Mouse (Mus musculus): ENCODE data around the gene Qars. TPM values are rescaled to one million over a fixed set of nuclear protein-coding genes. Genes with fewer than 3 reads are reported as not detected.

Gene Qars
- polyA plus RNA-seq, 1 experiment from 2014 or later: 56.6 TPM

- WGBS: 9% methylated on average over 12 of the region's 12 CpGs
Observed at GRCm38 (mm10) chr9:108491286-108491580, 16.3 kb upstream of the Qars start.

GRCm38 (mm10) chr9:108492043-108492750 lies 15.3 kb upstream of the Qars start:
- Histone ChIP-seq H3K9ac (ENCODE audit: low read depth, low read length) (peak overlapping the region; percentile 28; the same call in 1 of the 2 replicates), H3K9me3 (replicated peaks; ENCODE audit: control insufficient read depth, low read length, poor library complexity, severe bottlenecking) (no peaks in the 10 kb centered on the region), H3K36me3 (ENCODE audit: control insufficient read depth, insufficient read depth, low read length) (peaks cover 40% of the 10 kb centered on the region), H3K27me3 (ENCODE audit: control insufficient read depth, insufficient read depth, low read depth, low read length) (no peaks in the 10 kb centered on the region), H3K4me2 (ENCODE audit: low read length) (peak overlapping the region; percentile 92), H3K27ac (ENCODE audit: low read length) (no peak overlapping the region), H3K4me3 (ENCODE audit: low read depth, low read length) (no peak overlapping the region; the same call in 1 of the 2 replicates), H3K4me1 (ENCODE audit: control insufficient read depth, insufficient read depth, low read length) (peaks cover 18% of the 10 kb centered on the region)
- WGBS: 86% methylated on average over 16 of the region's 16 CpGs
- ATAC-seq: no peak

More at GRCm38 (mm10) chr9:108491286-108491580, 16.3 kb upstream of the Qars start:
- peak overlapping the region; percentile 94 for H3K9ac ChIP-seq (ENCODE audit: low read depth, low read length)
- H3K4me2 ChIP-seq (ENCODE audit: low read length): peak overlapping the region; percentile 92
- no peaks in the 10 kb centered on the region for H3K27me3 ChIP-seq (ENCODE audit: control insufficient read depth, insufficient read depth, low read depth, low read length)
- 0 out of 2 replicates have a peak, but pooled peaks have one; percentile 0 for ATAC-seq
- H3K27ac ChIP-seq (ENCODE audit: low read length): peak overlapping the region; percentile 96
- peak overlapping the region; percentile 95 for H3K4me3 ChIP-seq (ENCODE audit: low read depth, low read length)
- peaks cover 18% of the 10 kb centered on the region for H3K4me1 ChIP-seq (ENCODE audit: control insufficient read depth, insufficient read depth, low read length)
- peaks cover 30% of the 10 kb centered on the region for H3K36me3 ChIP-seq (ENCODE audit: control insufficient read depth, insufficient read depth, low read length)
- H3K9me3 ChIP-seq (replicated peaks; ENCODE audit: control insufficient read depth, low read length, poor library complexity, severe bottlenecking): no peaks in the 10 kb centered on the region

GRCm38 (mm10) chr9:108493246-108493645 lies 14.3 kb upstream of the Qars start:
- WGBS: 98% methylated on average over 8 of the region's 8 CpGs
- no peak overlapping the region for H3K4me3 ChIP-seq (ENCODE audit: low read depth, low read length)
- no peaks in the 10 kb centered on the region for H3K9me3 ChIP-seq (replicated peaks; ENCODE audit: control insufficient read depth, low read length, poor library complexity, severe bottlenecking)
- no peaks in the 10 kb centered on the region for H3K27me3 ChIP-seq (ENCODE audit: control insufficient read depth, insufficient read depth, low read depth, low read length)
- no peak overlapping the region for H3K27ac ChIP-seq (ENCODE audit: low read length)
- peaks cover 49% of the 10 kb centered on the region for H3K36me3 ChIP-seq (ENCODE audit: control insufficient read depth, insufficient read depth, low read length)
- H3K9ac ChIP-seq (ENCODE audit: low read depth, low read length): no peak overlapping the region
- H3K4me2 ChIP-seq (ENCODE audit: low read length): no peak overlapping the region
- ATAC-seq: no peak
- H3K4me1 ChIP-seq (ENCODE audit: control insufficient read depth, insufficient read depth, low read length): peaks cover 18% of the 10 kb centered on the region

- 96% methylated on average over 19 of the region's 19 CpGs for WGBS
- Histone ChIP-seq H3K36me3 (ENCODE audit: control insufficient read depth, insufficient read depth, low read length) (peaks cover 59% of the 10 kb centered on the region), H3K9me3 (replicated peaks; ENCODE audit: control insufficient read depth, low read length, poor library complexity, severe bottlenecking) (no peaks in the 10 kb centered on the region), H3K4me3 (ENCODE audit: low read depth, low read length) (no peak overlapping the region), H3K27me3 (ENCODE audit: control insufficient read depth, insufficient read depth, low read depth, low read length) (no peaks in the 10 kb centered on the region), H3K27ac (ENCODE audit: low read length) (no peak overlapping the region), H3K9ac (ENCODE audit: low read depth, low read length) (no peak overlapping the region), H3K4me1 (ENCODE audit: control insufficient read depth, insufficient read depth, low read length) (peaks cover 18% of the 10 kb centered on the region), H3K4me2 (ENCODE audit: low read length) (no peak overlapping the region)
- ATAC-seq: no peak
Observed at GRCm38 (mm10) chr9:108494146-108494825, 13.2 kb upstream of the Qars start.

GRCm38 (mm10) chr9:108494905-108495304 lies 12.6 kb upstream of the Qars start:
- Histone ChIP-seq H3K27me3 (ENCODE audit: control insufficient read depth, insufficient read depth, low read depth, low read length) (no peaks in the 10 kb centered on the region), H3K4me1 (ENCODE audit: control insufficient read depth, insufficient read depth, low read length) (peaks cover 15% of the 10 kb centered on the region), H3K27ac (ENCODE audit: low read length) (no peak overlapping the region), H3K36me3 (ENCODE audit: control insufficient read depth, insufficient read depth, low read length) (peaks cover 65% of the 10 kb centered on the region), H3K9ac (ENCODE audit: low read depth, low read length) (no peak overlapping the region), H3K9me3 (replicated peaks; ENCODE audit: control insufficient read depth, low read length, poor library complexity, severe bottlenecking) (no peaks in the 10 kb centered on the region), H3K4me2 (ENCODE audit: low read length) (no peak overlapping the region), H3K4me3 (ENCODE audit: low read depth, low read length) (no peak overlapping the region)
- ATAC-seq: no peak
- 80% methylated on average over 10 of the region's 10 CpGs for WGBS

GRCm38 (mm10) chr9:108499231-108499630 lies 8.3 kb upstream of the Qars start:
- no peak overlapping the region for H3K4me2 ChIP-seq (ENCODE audit: low read length)
- WGBS: 95% methylated on average over 7 of the region's 7 CpGs
- no peaks in the 10 kb centered on the region for H3K27me3 ChIP-seq (ENCODE audit: control insufficient read depth, insufficient read depth, low read depth, low read length)
- no peak overlapping the region for H3K9ac ChIP-seq (ENCODE audit: low read depth, low read length)
- H3K36me3 ChIP-seq (ENCODE audit: control insufficient read depth, insufficient read depth, low read length): peaks cover 67% of the 10 kb centered on the region
- ATAC-seq: no peak
- H3K27ac ChIP-seq (ENCODE audit: low read length): no peak overlapping the region
- H3K4me1 ChIP-seq (ENCODE audit: control insufficient read depth, insufficient read depth, low read length): no peaks in the 10 kb centered on the region
- H3K9me3 ChIP-seq (replicated peaks; ENCODE audit: control insufficient read depth, low read length, poor library complexity, severe bottlenecking): no peaks in the 10 kb centered on the region
- H3K4me3 ChIP-seq (ENCODE audit: low read depth, low read length): no peak overlapping the region

- ATAC-seq: no peak
- Histone ChIP-seq H3K27me3 (ENCODE audit: control insufficient read depth, insufficient read depth, low read depth, low read length) (no peaks in the 10 kb centered on the region), H3K4me2 (ENCODE audit: low read length) (no peak overlapping the region), H3K27ac (ENCODE audit: low read length) (no peak overlapping the region), H3K4me3 (ENCODE audit: low read depth, low read length) (no peak overlapping the region), H3K9ac (ENCODE audit: low read depth, low read length) (no peak overlapping the region), H3K9me3 (replicated peaks; ENCODE audit: control insufficient read depth, low read length, poor library complexity, severe bottlenecking) (no peaks in the 10 kb centered on the region), H3K4me1 (ENCODE audit: control insufficient read depth, insufficient read depth, low read length) (no peaks in the 10 kb centered on the region), H3K36me3 (ENCODE audit: control insufficient read depth, insufficient read depth, low read length) (peaks cover 60% of the 10 kb centered on the region)
- 94% methylated on average over 15 of the region's 15 CpGs for WGBS
Observed at GRCm38 (mm10) chr9:108499943-108500342, 7.6 kb upstream of the Qars start.

GRCm38 (mm10) chr9:108506901-108507300 lies 605 bp upstream of the Qars start:
- 0 out of 2 replicates have a peak, but pooled peaks cover 8% of the 10 kb centered on the region for H3K36me3 ChIP-seq (ENCODE audit: control insufficient read depth, insufficient read depth, low read length)
- H3K9ac ChIP-seq (ENCODE audit: low read depth, low read length): no peak overlapping the region
- no peaks in the 10 kb centered on the region for H3K27me3 ChIP-seq (ENCODE audit: control insufficient read depth, insufficient read depth, low read depth, low read length)
- ATAC-seq: no peak
- H3K4me3 ChIP-seq (ENCODE audit: low read depth, low read length): no peak overlapping the region
- 84% methylated on average over 7 of the region's 7 CpGs for WGBS
- peaks cover 17% of the 10 kb centered on the region for H3K4me1 ChIP-seq (ENCODE audit: control insufficient read depth, insufficient read depth, low read length)
- no peak overlapping the region; the same call in 1 of the 2 replicates for H3K27ac ChIP-seq (ENCODE audit: low read length)
- H3K4me2 ChIP-seq (ENCODE audit: low read length): no peak overlapping the region; the same call in 1 of the 2 replicates
- no peaks in the 10 kb centered on the region for H3K9me3 ChIP-seq (replicated peaks; ENCODE audit: control insufficient read depth, low read length, poor library complexity, severe bottlenecking)

- Histone ChIP-seq H3K4me3 (ENCODE audit: low read depth, low read length) (peak overlapping the region; percentile 75; the same call in 1 of the 2 replicates), H3K4me1 (ENCODE audit: control insufficient read depth, insufficient read depth, low read length) (peaks cover 17% of the 10 kb centered on the region), H3K9ac (ENCODE audit: low read depth, low read length) (no peak overlapping the region), H3K27me3 (ENCODE audit: control insufficient read depth, insufficient read depth, low read depth, low read length) (no peaks in the 10 kb centered on the region), H3K9me3 (replicated peaks; ENCODE audit: control insufficient read depth, low read length, poor library complexity, severe bottlenecking) (no peaks in the 10 kb centered on the region), H3K4me2 (ENCODE audit: low read length) (peak overlapping the region; percentile 89), H3K27ac (ENCODE audit: low read length) (no peak overlapping the region), H3K36me3 (ENCODE audit: control insufficient read depth, insufficient read depth, low read length) (peaks cover 14% of the 10 kb centered on the region; the same call in 1 of the 2 replicates)
- 91% methylated on average over 7 of the region's 7 CpGs for WGBS
- no peak for ATAC-seq
Observed at GRCm38 (mm10) chr9:108508776-108509175, 1.3 kb downstream of the Qars start.
